Mouse (Mus musculus): ENCODE data around the gene Nin.

- TF ChIP-seq CTCF (IDR thresholded peaks at IDR 0.05; ENCODE audit: insufficient read depth, low read length) (no peak), POLR2A (IDR thresholded peaks at IDR 0.05; ENCODE audit: borderline replicate concordance, extremely low read depth, low read depth, low read length) (no peak)
These were observed 27.6 kb upstream of the Nin start for GRCm38 (mm10) chr12:70140993-70141576.
